10 mouse cellular contexts compared by ENCODE assay signal in genomic region chr10:18894259-18895166, GRCm38 (mm10). TPM values are rescaled to one million over a fixed set of nuclear protein-coding genes. Genes with fewer than 3 reads are reported as not detected.
DNase-seq lines count a peak whose midpoint lies in the region; ATAC-seq and TF ChIP-seq lines count a peak whose summit lies in the region.
"Had no signal": no experiment of that assay in that cellular context is flagged by ENCODE, and none has a peak within 500 bp of the region (broad histone marks: within the 10 kb centered on the region; RNA-seq: fewer than 3 reads in every experiment).

No protein-coding gene starts in this region.

- no peak overlapping the region for H3K27ac ChIP-seq in forebrain, embryonic 13.5 days
- no peak overlapping the region for H3K27ac ChIP-seq in forebrain, embryonic 11.5 days (ENCODE audit: low read depth, low read length)
- no peak overlapping the region for H3K27ac ChIP-seq in midbrain, embryonic 13.5 days
- H3K27ac ChIP-seq in midbrain, embryonic 11.5 days (ENCODE audit: low read depth, low read length), result no peak overlapping the region
- no peak overlapping the region for H3K27ac ChIP-seq in midbrain, postnatal 0 days (ENCODE audit: low read depth, low read length)
- H3K27ac ChIP-seq: limb, embryonic 12.5 days had no signal

- no peaks in the 10 kb centered on the region for H3K4me1 ChIP-seq in forebrain, embryonic 13.5 days
- no peaks in the 10 kb centered on the region for H3K4me1 ChIP-seq in forebrain, embryonic 11.5 days (replicated peaks; ENCODE audit: control insufficient read depth, insufficient read depth, low read length)
- H3K4me1 ChIP-seq in midbrain, embryonic 13.5 days (replicated peaks), result no peaks in the 10 kb centered on the region
- no peaks in the 10 kb centered on the region for H3K4me1 ChIP-seq in midbrain, embryonic 11.5 days (ENCODE audit: control insufficient read depth, insufficient read depth, low read length)
- H3K4me1 ChIP-seq in midbrain, postnatal 0 days (ENCODE audit: insufficient read depth, low read length), result no peaks in the 10 kb centered on the region
- H3K4me1 ChIP-seq: limb, embryonic 12.5 days had no signal

- H3K36me3 ChIP-seq in forebrain, embryonic 13.5 days (ENCODE audit: poor library complexity, severe bottlenecking), result no peaks in the 10 kb centered on the region
- no peaks in the 10 kb centered on the region for H3K36me3 ChIP-seq in forebrain, embryonic 11.5 days (ENCODE audit: control insufficient read depth, insufficient read depth, low read length)
- no peaks in the 10 kb centered on the region for H3K36me3 ChIP-seq in midbrain, embryonic 13.5 days
- H3K36me3 ChIP-seq in midbrain, embryonic 11.5 days (ENCODE audit: control insufficient read depth, insufficient read depth, low read length), result no peaks in the 10 kb centered on the region
- H3K36me3 ChIP-seq in midbrain, postnatal 0 days (ENCODE audit: insufficient read depth, low read length), result no peaks in the 10 kb centered on the region
- H3K36me3 ChIP-seq: limb, embryonic 12.5 days had no signal

- no peak for DNase-seq in forebrain, embryonic 11.5 days (ENCODE audit: low spot score)
- DNase-seq in midbrain, embryonic 11.5 days (ENCODE audit: low spot score, missing footprints), result no peak
- peak; percentile 19 for DNase-seq in adrenal gland, adult 8-10 months
- no peak for DNase-seq in midbrain, postnatal 0 days (ENCODE audit: low spot score)
- DNase-seq in heart, adult 18-20 months, result no peak
- DNase-seq: gastrocnemius, postnatal 25 days had no signal

- H3K4me2 ChIP-seq in forebrain, embryonic 13.5 days, result no peak overlapping the region
- no peak overlapping the region for H3K4me2 ChIP-seq in forebrain, embryonic 11.5 days (ENCODE audit: low read depth, low read length, severe bottlenecking)
- H3K4me2 ChIP-seq in midbrain, embryonic 13.5 days (replicated peaks), result no peak overlapping the region
- H3K4me2 ChIP-seq in midbrain, embryonic 11.5 days, result no peak overlapping the region
- H3K4me2 ChIP-seq in midbrain, postnatal 0 days (ENCODE audit: low read depth, low read length, poor library complexity, severe bottlenecking), result no peak overlapping the region
- H3K4me2 ChIP-seq: limb, embryonic 12.5 days had no signal

- H3K4me3 ChIP-seq in forebrain, embryonic 13.5 days, result no peak overlapping the region
- no peak overlapping the region for H3K4me3 ChIP-seq in forebrain, embryonic 11.5 days (ENCODE audit: low read depth, low read length)
- no peak overlapping the region for H3K4me3 ChIP-seq in midbrain, embryonic 13.5 days (replicated peaks)
- no peak overlapping the region for H3K4me3 ChIP-seq in midbrain, embryonic 11.5 days (ENCODE audit: low read depth, low read length)
- no peak overlapping the region for H3K4me3 ChIP-seq in midbrain, postnatal 0 days (ENCODE audit: low read depth, low read length)
- H3K4me3 ChIP-seq: limb, embryonic 12.5 days had no signal

- TF ChIP-seq CTCF in midbrain, postnatal 0 days (IDR thresholded peaks at IDR 0.05), result peak; percentile 30; the same call in 1 of the 2 replicates

- H3K9ac ChIP-seq in forebrain, embryonic 13.5 days, result no peak overlapping the region
- H3K9ac ChIP-seq in forebrain, embryonic 11.5 days (ENCODE audit: low read length), result no peak overlapping the region
- H3K9ac ChIP-seq in midbrain, embryonic 13.5 days (replicated peaks), result no peak overlapping the region
- no peak overlapping the region for H3K9ac ChIP-seq in midbrain, embryonic 11.5 days (ENCODE audit: low read length)
- no peak overlapping the region for H3K9ac ChIP-seq in midbrain, postnatal 0 days (replicated peaks; ENCODE audit: low read length, poor library complexity, severe bottlenecking)
- H3K9ac ChIP-seq: limb, embryonic 12.5 days had no signal

- WGBS in forebrain, embryonic 13.5 days, result 53% methylated on average over 4 of the region's 6 CpGs
- WGBS in forebrain, embryonic 11.5 days, result 49% methylated on average over 5 of the region's 6 CpGs
- 48% methylated on average over 5 of the region's 6 CpGs for WGBS in midbrain, embryonic 13.5 days
- WGBS in midbrain, embryonic 11.5 days, result 37% methylated on average over 6 of the region's 6 CpGs
- WGBS in midbrain, postnatal 0 days, result 27% methylated on average over 6 of the region's 6 CpGs

- H3K27me3 ChIP-seq in forebrain, embryonic 13.5 days, result no peaks in the 10 kb centered on the region
- no peaks in the 10 kb centered on the region for H3K27me3 ChIP-seq in forebrain, embryonic 11.5 days (ENCODE audit: control insufficient read depth, insufficient read depth, low read length)
- no peaks in the 10 kb centered on the region for H3K27me3 ChIP-seq in midbrain, embryonic 13.5 days
- H3K27me3 ChIP-seq in midbrain, embryonic 11.5 days (ENCODE audit: control insufficient read depth, insufficient read depth, low read length), result no peaks in the 10 kb centered on the region
- no peaks in the 10 kb centered on the region for H3K27me3 ChIP-seq in midbrain, postnatal 0 days (ENCODE audit: insufficient read depth, low read length)
- H3K27me3 ChIP-seq: limb, embryonic 12.5 days had no signal

- peak; percentile 61; the same call in 1 of the 2 replicates for ATAC-seq in forebrain, embryonic 13.5 days
- no peak for ATAC-seq in forebrain, embryonic 11.5 days (replicated peaks; ENCODE audit: low FRiP score)
- peak; percentile 83 for ATAC-seq in midbrain, embryonic 13.5 days
- no peak for ATAC-seq in midbrain, embryonic 11.5 days (ENCODE audit: low FRiP score)
- ATAC-seq in midbrain, postnatal 0 days (ENCODE audit: low FRiP score), result peak; percentile 75
- no peak for ATAC-seq in monocyte, adult 5-6 weeks (replicated peaks; ENCODE audit: insufficient number of reproducible peaks, low FRiP score, low TSS enrichment, poor library complexity, severe bottlenecking)

- no peaks in the 10 kb centered on the region for H3K9me3 ChIP-seq in forebrain, embryonic 13.5 days (replicated peaks)
- H3K9me3 ChIP-seq in forebrain, embryonic 11.5 days (ENCODE audit: control insufficient read depth, low read length), result no peaks in the 10 kb centered on the region
- H3K9me3 ChIP-seq in midbrain, embryonic 13.5 days, result no peaks in the 10 kb centered on the region
- H3K9me3 ChIP-seq in midbrain, embryonic 11.5 days (ENCODE audit: control insufficient read depth, low read length), result no peaks in the 10 kb centered on the region
- H3K9me3 ChIP-seq in midbrain, postnatal 0 days (ENCODE audit: low read length), result no peaks in the 10 kb centered on the region
- H3K9me3 ChIP-seq: limb, embryonic 12.5 days had no signal

RNA-seq across cellular contexts. Expression of gene Perp, which starts 49.7 kb away (rescaled TPM):
- 1.9 and 2.8 TPM in 2 replicates for polyA plus RNA-seq in forebrain, embryonic 13.5 days (2015; fragmentation: Nextera tagmentation; extraction: Ambion mirVana)
- polyA plus RNA-seq in forebrain, embryonic 11.5 days (2014; fragmentation: Nextera tagmentation; extraction: Ambion mirVana), result 11.4 and 11.8 TPM in 2 replicates
- polyA plus RNA-seq in midbrain, embryonic 13.5 days (2015; fragmentation: Nextera tagmentation; extraction: Ambion mirVana), result 1.6 and 2.6 TPM in 2 replicates
- polyA plus RNA-seq in midbrain, embryonic 11.5 days (2014; fragmentation: Nextera tagmentation; extraction: Ambion mirVana), result 6.0 and 6.1 TPM in 2 replicates
- total RNA-seq in adrenal gland, adult 8-10 months (2022), result 1 to 10 TPM; 3.2 to 4.5 (median 3.8) TPM
- total RNA-seq in midbrain, postnatal 0 days (2014; rRNA removed), result 24.2 and 25.7 TPM in 2 replicates
- 24.4 and 25.6 TPM in 2 replicates for polyA plus RNA-seq in midbrain, postnatal 0 days (2015; fragmentation: Nextera tagmentation; extraction: Ambion mirVana)
- total RNA-seq in monocyte, adult 5-6 weeks (2017), result 2.4 to 14.3 TPM (median 11.1 TPM) in 3 replicates
- total RNA-seq in heart, adult 18-20 months (2021), result 100 to 1,000 TPM in 1 of 2 experiments, 10 to 100 TPM in 1; 97.1 to 115 TPM

Comparison
In these comparisons a context has a peak if more than half of its experiments do, and no peak if none do; other contexts are left out.
1. ATAC-seq: peak in forebrain, embryonic 13.5 days (single experiment), midbrain, embryonic 13.5 days (single experiment) and midbrain, postnatal 0 days (single experiment); none in forebrain, embryonic 11.5 days (single experiment), midbrain, embryonic 11.5 days (single experiment) and monocyte, adult 5-6 weeks (single experiment).